Mouse (Mus musculus): ENCODE results near the gene Calca. TPM values are rescaled to one million over a fixed set of nuclear protein-coding genes. Genes with fewer than 3 reads are reported as not detected.

The Calca gene
- not detected for polyA plus RNA-seq (2017; shearing (Covaris generic))

DNA sequence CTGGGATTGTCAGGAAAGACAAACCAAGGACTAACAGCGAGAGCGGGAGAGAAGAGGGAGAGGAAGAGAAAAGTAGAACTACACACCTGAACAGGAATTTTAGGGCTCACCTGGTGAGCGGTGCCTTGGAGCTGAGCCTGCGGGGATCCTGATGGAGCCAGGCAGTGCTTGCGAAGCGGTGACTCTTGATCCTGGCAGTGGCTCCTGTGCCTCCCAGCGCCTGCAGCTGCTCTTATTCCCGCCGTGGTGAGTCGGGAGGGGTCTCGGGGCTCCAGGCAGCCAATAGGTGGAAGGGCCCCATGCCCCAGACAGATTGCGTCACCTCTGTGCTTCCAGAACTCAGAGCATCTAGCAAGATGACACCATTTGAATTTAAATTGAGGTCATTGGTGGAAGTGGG, at the start of gene Calca:
Calca (minus strand) TSS at position 256 of the 400 bp plus-strand sequence.

Other genes starting within 250 kb of the Calca start
- gene Pde3b, start 221.1 kb downstream of the Calca start, polyA plus RNA-seq (2017; shearing (Covaris generic)) = 5.5 TPM
- gene Cyp2r1, start 73.4 kb downstream of the Calca start, polyA plus RNA-seq (2017; shearing (Covaris generic)) = 2.7 TPM
- gene Calcb, start 82.3 kb upstream of the Calca start, polyA plus RNA-seq (2017; shearing (Covaris generic)) = not detected
- gene Insc, start 107.3 kb upstream of the Calca start, polyA plus RNA-seq (2017; shearing (Covaris generic)) = not detected